12 mouse cellular contexts compared by ENCODE assay signal in genomic region chr13:43222084-43222483, GRCm38 (mm10).
"Had no signal": no experiment of that assay in that cellular context is flagged by ENCODE, and none has a peak within 500 bp of the region (broad histone marks: within the 10 kb centered on the region; RNA-seq: fewer than 3 reads in every experiment).

No protein-coding gene starts in this region.

- H3K36me3 ChIP-seq: kidney, embryonic 15.5 days; limb, embryonic 13.5 days; midbrain, embryonic 13.5 days had no signal

- H3K27ac ChIP-seq: kidney, embryonic 15.5 days; limb, embryonic 13.5 days; liver, embryonic 14.5 days; midbrain, embryonic 13.5 days had no signal

- H3K9me3 ChIP-seq: kidney, embryonic 15.5 days; midbrain, embryonic 13.5 days had no signal

- H3K27me3 ChIP-seq: kidney, embryonic 15.5 days; limb, embryonic 13.5 days; midbrain, embryonic 13.5 days had no signal

- H3K9ac ChIP-seq: kidney, embryonic 15.5 days; limb, embryonic 13.5 days; liver, embryonic 14.5 days; midbrain, embryonic 13.5 days had no signal

- H3K4me2 ChIP-seq: kidney, embryonic 15.5 days; limb, embryonic 13.5 days; midbrain, embryonic 13.5 days had no signal

- ATAC-seq: midbrain, embryonic 13.5 days had no signal

- DNase-seq: kidney, postnatal 14 days; left cerebral cortex, postnatal 4 days; lung, adult 18-20 months; retina, postnatal 1 day; right cerebral cortex, postnatal 4 days; spleen, adult 18-20 months; thymus, adult 18-20 months; thymus, postnatal 25 days had no signal

- H3K4me3 ChIP-seq: kidney, embryonic 15.5 days; limb, embryonic 13.5 days; midbrain, embryonic 13.5 days had no signal
